Mouse (Mus musculus) MEL (cell line): ENCODE measurements around the gene Zcchc24. TPM values are rescaled to one million over a fixed set of nuclear protein-coding genes. Genes with fewer than 3 reads are reported as not detected.

Experiments
- DNase-seq: peaks from one replicate; pipeline ENCODE4 v3.0.0; 2011; ENCODE audit warnings: low read depth, low spot score
- H3K27ac ChIP-seq: 2 replicates; pipeline ENCODE4 v1.5.1; 2012; ENCODE audit warnings: low read depth, mild to moderate bottlenecking, control low read depth, low read length, moderate library complexity; ENCODE audit not compliant: control insufficient read depth
- H3K27me3 ChIP-seq, 2 experiments: fragments of 150-350 bp in 1 of 2; sonication (generic) in 1 of 2; 2 replicates each; pipeline ENCODE4 v1.6.1; 2012; ENCODE audit warnings: low read length in 2 of 2, mild to moderate bottlenecking in 2 of 2, improper control_type of control experiment in 1 of 2, moderate library complexity in 1 of 2; ENCODE audit not compliant: insufficient read depth in 2 of 2, control insufficient read depth in 1 of 2
- H3K36me3 ChIP-seq, 2 experiments: 2 replicates each; pipeline ENCODE4 v1.6.1; 2012 to 2014; ENCODE audit warnings: low read length in 2 of 2, improper control_type of control experiment in 1 of 2, inconsistent platforms in 1 of 2, mild to moderate bottlenecking in 1 of 2; ENCODE audit not compliant: insufficient read depth in 2 of 2, control insufficient read depth in 1 of 2
- H3K4me1 ChIP-seq, 2 experiments: fragments of 150-350 bp in 1 of 2; sonication (generic) in 1 of 2; 2 replicates each; pipeline ENCODE4 v1.6.1; 2012; ENCODE audit warnings: low read length in 2 of 2, improper control_type of control experiment in 1 of 2, mild to moderate bottlenecking in 1 of 2; ENCODE audit not compliant: insufficient read depth in 2 of 2, control insufficient read depth in 1 of 2
- H3K4me3 ChIP-seq, 2 experiments: fragments of 150-350 bp in 1 of 2; sonication (generic) in 1 of 2; 2 replicates each; pipeline ENCODE4 v1.5.1; 2012; ENCODE audit warnings: low read depth in 2 of 2, low read length in 2 of 2, mild to moderate bottlenecking in 2 of 2, moderate library complexity in 2 of 2, control low read depth in 1 of 2, improper control_type of control experiment in 1 of 2; ENCODE audit not compliant: control insufficient read depth in 1 of 2, insufficient read depth in 1 of 2
- H3K79me2 ChIP-seq: 2 replicates; pipeline ENCODE4 v1.6.1; 2012; ENCODE audit warnings: mild to moderate bottlenecking, low read length, moderate library complexity; ENCODE audit not compliant: control insufficient read depth, poor library complexity, insufficient read depth
- H3K9ac ChIP-seq: 2 replicates; pipeline ENCODE4 v1.6.1; 2012; ENCODE audit warnings: low read depth, mild to moderate bottlenecking, control low read depth, low read length, moderate library complexity; ENCODE audit not compliant: control insufficient read depth, poor library complexity, severe bottlenecking
- H3K9me3 ChIP-seq: fragments of 150-350 bp; sonication (generic); replicated peaks from 2 replicates; pipeline ENCODE4 v1.6.1; 2012; ENCODE audit warnings: mild to moderate bottlenecking, low read length, improper control_type of control experiment, moderate library complexity; ENCODE audit not compliant: insufficient read depth
- BHLHE40 ChIP-seq: IDR thresholded peaks from 2 replicates; pipeline ENCODE4 v1.6.1; 2012; ENCODE audit warnings: low read depth, mild to moderate bottlenecking, inconsistent platforms, low read length, improper control_type of control experiment, borderline replicate concordance
- CHD2 ChIP-seq: IDR thresholded peaks from 2 replicates; pipeline ENCODE4 v1.6.1; 2011; ENCODE audit warnings: low read length, improper control_type of control experiment
- E2F4 ChIP-seq: IDR thresholded peaks from 2 replicates; pipeline ENCODE4 v1.6.1; 2011; ENCODE audit warnings: low read depth, low read length, improper control_type of control experiment, borderline replicate concordance
- ELF1 ChIP-seq: IDR thresholded peaks from 2 replicates; pipeline ENCODE4 v1.6.1; 2014; ENCODE audit warnings: low read depth, mild to moderate bottlenecking, inconsistent platforms, low read length, improper control_type of control experiment, moderate library complexity
- EP300 ChIP-seq, 2 experiments: IDR thresholded peaks; 2 replicates each; pipeline ENCODE4 v1.6.1; 2011; ENCODE audit warnings: improper control_type of control experiment in 2 of 2, low read length in 2 of 2, low read depth in 1 of 2, mild to moderate bottlenecking in 1 of 2
- ETS1 ChIP-seq: IDR thresholded peaks from 2 replicates; pipeline ENCODE4 v1.6.1; 2012; ENCODE audit warnings: low read depth, mild to moderate bottlenecking, inconsistent platforms, low read length, improper control_type of control experiment, moderate library complexity
- GABPA ChIP-seq: IDR thresholded peaks from 2 replicates; pipeline ENCODE4 v1.6.1; 2012; ENCODE audit warnings: low read depth, mild to moderate bottlenecking, inconsistent platforms, low read length, improper control_type of control experiment, moderate library complexity
- GATA1 ChIP-seq: IDR thresholded peaks from 2 replicates; pipeline ENCODE4 v1.6.1; 2011; ENCODE audit warnings: low read depth, low read length, improper control_type of control experiment
- HCFC1 ChIP-seq: IDR thresholded peaks from 2 replicates; pipeline ENCODE4 v1.6.1; 2012; ENCODE audit warnings: low read depth, mild to moderate bottlenecking, inconsistent platforms, low read length, improper control_type of control experiment, moderate library complexity
- MAZ ChIP-seq: IDR thresholded peaks from 2 replicates; pipeline ENCODE4 v1.6.1; 2012; ENCODE audit warnings: low read depth, mild to moderate bottlenecking, inconsistent platforms, low read length, improper control_type of control experiment
- MXI1 ChIP-seq: IDR thresholded peaks from 2 replicates; pipeline ENCODE4 v1.6.1; 2011; ENCODE audit warnings: mild to moderate bottlenecking, low read depth, low read length, improper control_type of control experiment
- NELFE ChIP-seq: IDR thresholded peaks from 2 replicates; pipeline ENCODE4 v1.6.1; 2011; ENCODE audit warnings: low read depth, low read length, improper control_type of control experiment
- POLR2AphosphoS5 ChIP-seq: IDR thresholded peaks from 2 replicates; pipeline ENCODE4 v1.6.1; 2012; ENCODE audit warnings: low read depth, borderline replicate concordance, mild to moderate bottlenecking, inconsistent platforms, low read length, moderate library complexity, mixed read lengths
- RCOR1 ChIP-seq: IDR thresholded peaks from 2 replicates; pipeline ENCODE4 v1.6.1; 2012; ENCODE audit warnings: low read depth, mild to moderate bottlenecking, inconsistent platforms, low read length, improper control_type of control experiment
- SIN3A ChIP-seq: IDR thresholded peaks from 2 replicates; pipeline ENCODE4 v1.6.1; 2012; ENCODE audit warnings: low read length, improper control_type of control experiment, inconsistent platforms
- TBP ChIP-seq: IDR thresholded peaks from 2 replicates; pipeline ENCODE4 v1.8.0; 2011; ENCODE audit warnings: low read depth, low read length, improper control_type of control experiment
- TCF12 ChIP-seq: IDR thresholded peaks from 2 replicates; pipeline ENCODE4 v1.6.1; 2014; ENCODE audit warnings: low read depth, mild to moderate bottlenecking, inconsistent platforms, low read length, improper control_type of control experiment, moderate library complexity
- USF2 ChIP-seq, 2 experiments: IDR thresholded peaks; 2 replicates each; pipeline ENCODE4 v1.6.1; 2011 to 2012; ENCODE audit warnings: improper control_type of control experiment in 2 of 2, low read length in 2 of 2, borderline replicate concordance in 1 of 2, inconsistent platforms in 1 of 2, low read depth in 1 of 2, mild to moderate bottlenecking in 1 of 2; ENCODE audit not compliant: insufficient read depth in 1 of 2
- polyA plus RNA-seq, 2 experiments: library from polyadenylated mRNA; stranded (reverse) in 1 of 2; unstranded in 1 of 2; fragments of >175 nt in 1 of 2; fragments of >200 nt in 1 of 2; gene quantifications; 2 replicates each; pipeline versions ENCODE4 v1.2.1 to v1.2.4; 2012; ENCODE audit warnings: low replicate concordance in 2 of 2, low read depth in 1 of 2; ENCODE audit not compliant: insufficient read length in 2 of 2, insufficient read depth in 1 of 2, missing spikeins in 1 of 2
- total RNA-seq: library from RNA; depleted of rRNA; stranded (reverse); fragments of 300-350 nt; gene quantifications from 2 replicates; pipeline ENCODE4 v1.2.3, GENCODE M21; 2012

The Zcchc24 gene
- total and polyA plus RNA-seq, 3 experiments, result 2.3 to 8.7 TPM; not detected in 1

DNA sequence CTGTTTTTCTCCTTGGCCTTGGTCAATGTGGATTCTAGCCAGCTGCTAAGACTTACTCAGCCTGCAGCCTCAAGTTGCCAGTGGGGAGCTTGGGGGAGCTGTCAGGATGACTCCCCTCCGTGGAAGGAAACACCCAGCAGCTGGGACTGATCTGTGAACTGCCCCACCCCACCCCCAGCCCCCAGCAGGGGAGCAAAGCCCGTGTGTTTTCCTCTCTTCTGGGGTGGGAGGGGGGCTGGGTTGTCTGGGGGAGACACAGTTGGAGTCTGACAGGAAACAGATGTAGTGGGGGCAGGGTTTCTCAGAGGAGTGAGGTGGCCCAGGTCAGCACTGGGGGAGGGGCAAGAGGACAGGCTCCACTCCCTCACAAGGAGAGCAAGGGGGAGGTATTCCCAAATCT, 50.4 kb downstream of the Zcchc24 start:
- no peak overlapping the region for H3K9ac ChIP-seq
- H3K79me2 ChIP-seq, result no peaks in the 10 kb centered on the region
- no peak overlapping the region for H3K27ac ChIP-seq
- H3K4me1 ChIP-seq, result no peaks in the 10 kb centered on the region
- H3K4me3 ChIP-seq, result no peak overlapping the region
- H3K27me3 ChIP-seq, result no peaks in the 10 kb centered on the region
- no peaks in the 10 kb centered on the region for H3K9me3 ChIP-seq
- no peak for TF ChIP-seq ELF1
- DNase-seq, result no peak
- no peaks in the 10 kb centered on the region for H3K36me3 ChIP-seq

DNA sequence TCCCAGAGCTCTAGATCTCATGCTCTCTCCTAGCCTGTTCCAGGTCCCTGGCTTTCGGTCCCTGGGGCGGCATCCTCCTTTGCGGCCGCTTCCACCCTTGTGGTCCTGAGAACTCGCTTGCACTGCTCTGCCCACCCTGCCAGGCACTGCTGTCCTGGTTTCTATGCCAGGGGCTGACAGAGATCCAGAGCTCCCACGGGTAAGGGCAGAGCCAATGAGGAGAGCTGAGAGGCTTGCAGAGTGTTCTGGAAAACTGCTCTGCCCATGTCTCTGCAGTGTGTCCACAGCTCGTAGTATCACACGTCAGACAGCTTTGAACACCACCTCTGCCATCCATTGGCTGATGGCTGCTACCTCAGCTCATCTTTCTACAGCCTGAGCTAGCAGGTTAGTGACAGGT, 51.1 kb downstream of the Zcchc24 start:
- TF ChIP-seq ETS1 (no peak), EP300 (IDR thresholded peaks at IDR 0.05; ENCODE audit: low read depth in 1 of 2, low read length in 2 of 2) (no peak), USF2 (IDR thresholded peaks at IDR 0.05; ENCODE audit: borderline replicate concordance in 1 of 2, insufficient read depth in 1 of 2, low read depth in 1 of 2, low read length in 2 of 2) (no peak), TCF12 (no peak), CHD2 (no peak), POLR2AphosphoS5 (no peak), HCFC1 (no peak), NELFE (no peak), BHLHE40 (no peak), RCOR1 (no peak), TBP (no peak), GATA1 (no peak), E2F4 (no peak), MAZ (no peak), GABPA (no peak), MXI1 (no peak), SIN3A (no peak)
- H3K4me1 ChIP-seq, result no peaks in the 10 kb centered on the region
- no peaks in the 10 kb centered on the region for H3K27me3 ChIP-seq
- DNase-seq, result no peak
- no peaks in the 10 kb centered on the region for H3K79me2 ChIP-seq
- H3K27ac ChIP-seq, result no peak overlapping the region
- no peak overlapping the region for H3K9ac ChIP-seq
- H3K9me3 ChIP-seq, result no peaks in the 10 kb centered on the region
- no peak overlapping the region for H3K4me3 ChIP-seq
- H3K36me3 ChIP-seq, result no peaks in the 10 kb centered on the region
